Mouse (Mus musculus) stomach, embryonic 14.5 days (tissue): Measurements from ENCODE around the gene Eif4a1. TPM values are rescaled to one million over a fixed set of nuclear protein-coding genes. Genes with fewer than 3 reads are reported as not detected.
"Not testable (repeated sequence)": the region's sequence is repeated elsewhere in the genome, so short reads cannot be mapped to it uniquely, and the experiment has no call there.

ENCODE experiments used
- ATAC-seq: fragments of 200-750 bp; cut with Nextera tagmentation; 2 replicates; pipeline ENCODE4 v1.8.0; 2017; ENCODE audit warnings: low read depth, moderate TSS enrichment; ENCODE audit not compliant: insufficient number of reproducible peaks, insufficient read depth, low FRiP score
- H3K27ac ChIP-seq: fragments of 300-500 bp; sonication (generic); 2 replicates; pipeline ENCODE4 v1.5.1; 2014; ENCODE audit warnings: mild to moderate bottlenecking, low read length, moderate library complexity, mixed read lengths
- H3K27me3 ChIP-seq: fragments of 300-500 bp; sonication (generic); 2 replicates; pipeline ENCODE4 v1.6.1; 2014; ENCODE audit warnings: low read length, control low read depth, mixed read lengths; ENCODE audit not compliant: control insufficient read depth, insufficient read depth
- H3K36me3 ChIP-seq: fragments of 300-500 bp; sonication (generic); 2 replicates; pipeline ENCODE4 v1.6.1; 2014; ENCODE audit warnings: mild to moderate bottlenecking, control low read depth, low read length, moderate library complexity, mixed read lengths; ENCODE audit not compliant: control insufficient read depth, insufficient read depth
- H3K4me1 ChIP-seq: fragments of 300-500 bp; sonication (generic); 2 replicates; pipeline ENCODE4 v1.6.1; 2014; ENCODE audit warnings: low read length, control low read depth, mixed read lengths; ENCODE audit not compliant: control insufficient read depth, insufficient read depth
- H3K4me2 ChIP-seq: fragments of 300-500 bp; sonication (generic); replicated peaks from 2 replicates; pipeline ENCODE4 v1.6.1; 2014; ENCODE audit warnings: low read depth, low read length, control low read depth
- H3K4me3 ChIP-seq: fragments of 300-500 bp; sonication (generic); 2 replicates; pipeline ENCODE4 v1.5.1; 2014; ENCODE audit warnings: low read depth, low read length, control low read depth
- H3K9ac ChIP-seq: fragments of 300-500 bp; sonication (generic); replicated peaks from 2 replicates; pipeline ENCODE4 v1.6.1; 2014; ENCODE audit warnings: low read depth, mild to moderate bottlenecking, control low read depth, low read length, moderate library complexity, mixed read lengths
- H3K9me3 ChIP-seq: fragments of 300-500 bp; sonication (generic); 2 replicates; pipeline ENCODE4 v1.6.1; 2016; ENCODE audit warnings: low read depth, low read length, control low read depth; ENCODE audit not compliant: control insufficient read depth
- WGBS: fragments of 180-500 bp; shearing (Covaris S2); extraction: QIAGEN DNeasy Blood & Tissue Kit; methylation state at CpG from one replicate; pipeline ENCODE4 v1.1.7; 2014; 5-methylcytosine and 5-hydroxymethylcytosine counted together
- microRNA counts: library from miRNA; unstranded; fragments of <30 nt; microRNA quantifications from one replicate; lab custom pipeline; 2016
- microRNA-seq: library from miRNA; unstranded; fragments of <30 nt; microRNA quantifications from one replicate; pipeline ENCODE4, GENCODE M21; 2016
- polyA plus RNA-seq: library from polyadenylated mRNA; unstranded; fragments of >200 nt; fragmentation: Nextera tagmentation; extraction: Ambion mirVana; gene quantifications from 2 replicates; pipeline ENCODE4 v1.2.1, GENCODE M21; 2014

The Eif4a1 gene
- polyA plus RNA-seq, 1 experiment from 2014 or later: 654 TPM

- H3K27me3 ChIP-seq, ATAC-seq, H3K4me3 ChIP-seq, H3K4me1 ChIP-seq, H3K36me3 ChIP-seq, H3K4me2 ChIP-seq, H3K9me3 ChIP-seq, H3K27ac ChIP-seq, H3K9ac ChIP-seq: not testable (repeated sequence)
- WGBS: 81% methylated on average over 2 of the region's 2 CpGs
Observed at GRCm38 (mm10) chr11:69624339-69624738, 47.9 kb downstream of the Eif4a1 start.

- no peak for ATAC-seq
- 0 out of 2 replicates have a peak, but pooled peaks cover 2% of the 10 kb centered on the region for H3K4me1 ChIP-seq
- peak overlapping the region; percentile 72; the same call in 1 of the 2 replicates for H3K4me2 ChIP-seq
- WGBS: 59% methylated on average over 4 of the region's 4 CpGs
- no peaks in the 10 kb centered on the region for H3K36me3 ChIP-seq
- no peaks in the 10 kb centered on the region for H3K9me3 ChIP-seq
- no peaks in the 10 kb centered on the region for H3K27me3 ChIP-seq
- H3K27ac ChIP-seq: no peak overlapping the region
- no peak overlapping the region for H3K4me3 ChIP-seq
- no peak overlapping the region for H3K9ac ChIP-seq
Observed at GRCm38 (mm10) chr11:69623006-69623405, 49.2 kb downstream of the Eif4a1 start.

GRCm38 (mm10) chr11:69622406-69622805 lies 49.8 kb downstream of the Eif4a1 start:
- Histone ChIP-seq H3K27ac (peak overlapping the region; percentile 46; the same call in 1 of the 2 replicates), H3K9ac (peak overlapping the region; percentile 59), H3K9me3 (no peaks in the 10 kb centered on the region), H3K36me3 (no peaks in the 10 kb centered on the region), H3K4me1 (0 out of 2 replicates have a peak, but pooled peaks cover 2% of the 10 kb centered on the region), H3K27me3 (no peaks in the 10 kb centered on the region), H3K4me3 (peak overlapping the region; percentile 39), H3K4me2 (peak overlapping the region; percentile 72)
- ATAC-seq: no peak
- 29% methylated on average over 6 of the region's 6 CpGs for WGBS

GRCm38 (mm10) chr11:69621571-69622268 lies 50.5 kb downstream of the Eif4a1 start, which contains the start of gene Sat2:
TSS of gene Sat2 (plus strand) at chr11:69622024.
- Histone ChIP-seq H3K4me3 (peak within 1 kb of the TSS; percentile 39), H3K27ac (peak within 1 kb of the TSS; percentile 46; the same call in 1 of the 2 replicates), H3K9me3 (no peaks in the 10 kb centered on the region), H3K27me3 (no peaks in the 10 kb centered on the region), H3K4me2 (peak within 1 kb of the TSS; percentile 72), H3K9ac (peak within 1 kb of the TSS; percentile 59), H3K4me1 (0 out of 2 replicates have a peak, but pooled peaks cover 2% of the 10 kb centered on the region), H3K36me3 (no peaks in the 10 kb centered on the region)
- peak; percentile 86 for ATAC-seq
- WGBS: 2% methylated on average over 20 of the region's 20 CpGs

- no peak overlapping the region for H3K27ac ChIP-seq
- H3K9me3 ChIP-seq: no peaks in the 10 kb centered on the region
- 76% methylated on average over 7 of the region's 7 CpGs for WGBS
- no peaks in the 10 kb centered on the region for H3K36me3 ChIP-seq
- H3K4me3 ChIP-seq: no peak overlapping the region
- H3K4me2 ChIP-seq: no peak overlapping the region
- 0 out of 2 replicates have a peak, but pooled peaks cover 2% of the 10 kb centered on the region for H3K4me1 ChIP-seq
- H3K9ac ChIP-seq: no peak overlapping the region
- no peak for ATAC-seq
- no peaks in the 10 kb centered on the region for H3K27me3 ChIP-seq
Observed at GRCm38 (mm10) chr11:69620394-69621081, 51.7 kb downstream of the Eif4a1 start.

GRCm38 (mm10) chr11:69617805-69618204 lies 54.4 kb downstream of the Eif4a1 start, which contains the start of gene Shbg:
TSS of gene Shbg (minus strand) at chr11:69617905.
- Histone ChIP-seq H3K4me1 (0 out of 2 replicates have a peak, but pooled peaks cover 2% of the 10 kb centered on the region), H3K36me3 (no peaks in the 10 kb centered on the region), H3K9me3 (no peaks in the 10 kb centered on the region), H3K4me3 (no peak within 1 kb of the TSS), H3K27ac (no peak within 1 kb of the TSS), H3K9ac (no peak within 1 kb of the TSS), H3K4me2 (no peak within 1 kb of the TSS), H3K27me3 (no peaks in the 10 kb centered on the region)
- no peak for ATAC-seq
- WGBS: 64% methylated on average over 5 of the region's 5 CpGs

MicroRNAs encoded within 50 kb of the gene (microRNA counts, 519-probe panel; counts per million panel counts)
- microRNA mmu-miR-1934 (lab: Ali Mortazavi, UCI): not detected
- 2,828 counts per million, percentile 49 among the panel's probes with 10 or more counts for microRNA mmu-miR-467f (lab: Ali Mortazavi, UCI)

Small RNAs within 50 kb of the gene (microRNA-seq; reads per million reads assigned to microRNA genes)
- 3.1 reads per million, percentile 6 among the genes with 10 or more reads in this experiment for gene Mir1934
- not detected for gene Mir467f

Other genes with a start within 250 kb of the Eif4a1 start
- 1.4 and 2.3 TPM in 2 replicates for gene Dnah2, start 123.3 kb downstream of the Eif4a1 start, polyA plus RNA-seq
- gene Efnb3, start 112.2 kb downstream of the Eif4a1 start, polyA plus RNA-seq: 5.5 and 5.7 TPM in 2 replicates
- 22.1 and 23.1 TPM in 2 replicates for gene Wrap53, start 92.2 kb downstream of the Eif4a1 start, polyA plus RNA-seq
- gene Trp53, start 92.1 kb downstream of the Eif4a1 start, polyA plus RNA-seq: 155 and 163 TPM in 2 replicates
- 8.8 and 10.0 TPM in 2 replicates for gene Atp1b2, start 66.5 kb downstream of the Eif4a1 start, polyA plus RNA-seq
- gene Shbg, start 54.5 kb downstream of the Eif4a1 start, polyA plus RNA-seq: not detected in 2 replicates
- 17.5 and 18.7 TPM in 2 replicates for gene Sat2, start 50.4 kb downstream of the Eif4a1 start, polyA plus RNA-seq
- gene Fxr2, start 39.4 kb downstream of the Eif4a1 start, polyA plus RNA-seq: 20.9 and 26.0 TPM in 2 replicates
- gene Sox15, start 17.1 kb downstream of the Eif4a1 start, polyA plus RNA-seq: 4.1 and 4.7 TPM in 2 replicates
- gene Mpdu1, start 9.8 kb downstream of the Eif4a1 start, polyA plus RNA-seq: 49.9 and 50.2 TPM in 2 replicates
- gene Cd68, start 6.3 kb downstream of the Eif4a1 start, polyA plus RNA-seq: 12.5 and 16.4 TPM in 2 replicates
- 88.1 and 102 TPM in 2 replicates for gene Senp3, start 9.7 kb upstream of the Eif4a1 start, polyA plus RNA-seq
- 0.67 TPM in 1 of 2 replicates, not detected in the other for gene Tnfsf13, start 13.4 kb upstream of the Eif4a1 start, polyA plus RNA-seq
- 9.9 and 11.7 TPM in 2 replicates for gene Tnfsf12, start 23.4 kb upstream of the Eif4a1 start, polyA plus RNA-seq
- 5.5 TPM in 2 replicates for gene Tnfsfm13, start 23.7 kb upstream of the Eif4a1 start, polyA plus RNA-seq
- gene Polr2a, start 86.2 kb upstream of the Eif4a1 start, polyA plus RNA-seq: 39.3 and 43.6 TPM in 2 replicates
- gene Slc35g3, start 89.5 kb upstream of the Eif4a1 start, polyA plus RNA-seq: not detected in 2 replicates
- gene Zbtb4, start 93.5 kb upstream of the Eif4a1 start, polyA plus RNA-seq: 3.9 and 4.0 TPM in 2 replicates
- gene Chrnb1, start 123.5 kb upstream of the Eif4a1 start, polyA plus RNA-seq: 6.7 and 7.5 TPM in 2 replicates
- gene Fgf11, start 129.4 kb upstream of the Eif4a1 start, polyA plus RNA-seq: 2.1 and 3.6 TPM in 2 replicates
- 12.2 and 15.0 TPM in 2 replicates for gene Tmem102, start 133.2 kb upstream of the Eif4a1 start, polyA plus RNA-seq
- gene Gm39566, start 142.9 kb upstream of the Eif4a1 start, polyA plus RNA-seq: not detected in 2 replicates
- not detected in 2 replicates for gene Spem2, start 146.0 kb upstream of the Eif4a1 start, polyA plus RNA-seq
- 0.41 TPM in 1 of 2 replicates, not detected in the other for gene Spem1, start 149.8 kb upstream of the Eif4a1 start, polyA plus RNA-seq
- gene Nlgn2, start 165.4 kb upstream of the Eif4a1 start, polyA plus RNA-seq: 10.6 and 11.9 TPM in 2 replicates
- 433 and 495 TPM in 2 replicates for gene Tmem256, start 166.1 kb upstream of the Eif4a1 start, polyA plus RNA-seq
- gene Plscr3, start 174.0 kb upstream of the Eif4a1 start, polyA plus RNA-seq: 102 and 110 TPM in 2 replicates
- gene Tnk1, start 186.3 kb upstream of the Eif4a1 start, polyA plus RNA-seq: 11.1 TPM in 2 replicates
- not detected in 2 replicates for gene Tmem95, start 205.6 kb upstream of the Eif4a1 start, polyA plus RNA-seq
- gene Kctd11, start 209.0 kb upstream of the Eif4a1 start, polyA plus RNA-seq: 5.0 and 5.3 TPM in 2 replicates
- gene Acap1, start 223.1 kb upstream of the Eif4a1 start, polyA plus RNA-seq: 3.5 and 4.0 TPM in 2 replicates
- 8.5 and 10.4 TPM in 2 replicates for gene 2810408A11Rik, start 228.6 kb upstream of the Eif4a1 start, polyA plus RNA-seq
- gene Neurl4, start 228.6 kb upstream of the Eif4a1 start, polyA plus RNA-seq: 12.6 and 12.7 TPM in 2 replicates
- 71.3 and 80.0 TPM in 2 replicates for gene Gps2, start 241.5 kb upstream of the Eif4a1 start, polyA plus RNA-seq
- gene Eif5a, start 249.5 kb upstream of the Eif4a1 start, polyA plus RNA-seq: 1,510 and 1,553 TPM in 2 replicates